Mouse (Mus musculus): ENCODE data around the gene Xntrpc. TPM values are rescaled to one million over a fixed set of nuclear protein-coding genes. Genes with fewer than 3 reads are reported as not detected.
"Not testable (repeated sequence)": the region's sequence is repeated elsewhere in the genome, so short reads cannot be mapped to it uniquely, and the experiment has no call there.

Xntrpc gene
- 1 to 10 TPM; 1.7 to 2.2 TPM for total RNA-seq (2021)

DNA sequence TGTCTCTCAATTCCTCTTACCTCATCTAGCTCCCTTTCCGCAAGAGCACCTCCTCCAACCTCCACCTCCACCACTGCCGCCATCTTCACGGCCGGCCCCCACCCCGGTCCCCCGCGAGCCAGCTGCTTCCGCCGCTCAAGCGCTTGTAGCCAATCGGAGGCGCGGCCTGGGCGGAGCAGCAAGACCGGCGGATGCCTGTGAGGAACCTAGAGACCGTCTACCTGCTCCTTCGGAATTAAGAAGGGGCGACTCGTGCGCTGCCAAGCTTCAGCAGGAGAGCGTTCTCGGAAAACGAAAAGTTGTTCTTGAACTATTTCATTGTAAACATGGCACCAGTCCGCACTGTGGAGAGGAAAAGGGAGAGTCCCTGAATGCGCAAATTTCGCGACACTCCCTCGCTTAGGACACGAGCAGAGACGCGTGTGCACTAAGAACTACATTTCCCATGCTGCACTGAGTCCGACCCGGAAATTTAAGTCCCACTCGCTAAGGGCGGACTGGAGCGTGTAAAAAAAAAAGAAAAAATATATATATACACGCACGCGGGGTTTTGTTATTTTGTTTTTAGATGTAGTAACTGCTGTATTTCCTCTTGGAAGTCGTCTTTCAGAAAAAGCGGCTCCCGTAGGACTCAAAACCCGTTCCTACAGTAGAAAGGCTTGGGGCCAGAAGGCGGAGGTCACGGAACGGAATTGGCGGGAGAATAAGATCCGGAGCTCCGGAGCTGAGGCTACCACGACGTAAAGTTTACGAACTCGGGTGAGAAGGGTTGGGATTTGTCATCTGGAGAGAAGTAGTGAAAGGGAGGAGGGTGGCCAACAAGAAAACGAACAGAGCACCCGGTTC, at the start of gene Xntrpc, which contains the start of the genes Rnf121 and Xndc1:
Gene Xntrpc, plus strand, starts transcription at position 668 of the 846 bp plus-strand sequence.
Gene Rnf121, minus strand, starts transcription at position 424 of the 846 bp plus-strand sequence.
Gene Xndc1, plus strand, starts transcription at position 466 of the 846 bp plus-strand sequence.
- intact Hi-C loops (cut with DNase I): no loop called here
- peak; percentile 93 for DNase-seq

DNA sequence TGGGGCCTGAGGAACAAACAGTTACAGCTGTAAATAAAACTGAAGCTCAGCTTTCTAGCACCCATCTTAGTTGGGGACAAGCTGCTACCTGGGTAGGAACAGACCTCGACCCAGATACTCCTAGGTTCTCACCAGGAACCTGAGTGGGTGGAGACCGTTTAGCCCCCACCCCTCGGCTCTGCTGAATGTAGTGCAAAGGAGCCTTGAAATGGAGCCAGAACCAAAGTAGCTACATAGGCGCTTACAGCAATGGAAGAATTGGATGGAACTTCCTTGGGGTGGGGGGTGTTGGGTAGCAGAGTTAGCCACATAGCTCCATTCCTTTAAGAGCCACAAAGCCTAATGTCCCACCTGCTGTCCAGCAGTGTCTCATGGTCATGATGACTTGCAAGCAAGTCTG, 48.6 kb upstream of the Xntrpc start:
- intact Hi-C loops (cut with DNase I): no loop called here
- no peak for DNase-seq

DNA sequence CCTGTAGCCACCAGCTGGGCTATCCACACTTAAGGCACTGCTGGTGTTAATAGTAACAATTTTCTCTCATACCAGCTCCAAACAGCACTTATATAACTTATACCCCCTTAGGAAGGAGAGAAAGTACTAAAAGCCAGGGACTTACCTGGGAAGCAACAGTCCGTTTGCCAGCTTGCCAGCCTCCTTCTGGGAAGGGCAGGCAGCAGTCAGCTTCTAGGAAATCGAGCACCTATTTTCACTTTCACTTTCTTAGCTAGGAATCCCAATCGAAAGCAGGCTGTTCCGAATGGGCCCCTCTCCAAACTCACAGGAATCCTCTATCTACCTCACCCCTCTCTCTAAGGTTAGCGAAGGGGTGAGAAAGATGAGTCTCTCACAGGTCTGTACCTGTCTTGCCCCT, 48.1 kb upstream of the Xntrpc start:
- DNase-seq: no peak
- intact Hi-C loops (cut with DNase I): no loop called here

GRCm38 (mm10) chr7:102018034-102018433, 47.5 kb upstream of the Xntrpc start:
- no peak for DNase-seq
- intact Hi-C loops (cut with DNase I): no loop called here

DNA sequence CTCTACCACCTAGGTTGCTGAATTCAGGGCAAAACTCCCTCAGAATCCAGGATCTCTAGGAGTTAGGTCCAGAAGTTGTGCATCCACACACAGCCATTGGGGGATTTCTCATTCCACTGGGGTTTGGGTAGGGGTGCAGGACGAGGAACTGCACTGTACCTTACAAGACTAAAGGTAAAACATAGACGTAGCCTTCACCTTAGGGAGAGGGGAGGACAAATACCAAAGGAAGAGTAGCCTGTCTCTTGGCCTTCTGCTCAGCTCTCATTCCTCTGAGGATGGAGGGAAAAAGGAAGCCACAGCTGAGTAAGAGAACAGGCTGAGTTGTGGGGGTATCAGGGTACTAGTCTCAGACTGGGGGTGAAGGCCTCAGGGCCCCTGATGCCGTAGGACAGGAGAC, 46.9 kb upstream of the Xntrpc start, which contains the start of gene Il18bp:
Gene Il18bp, minus strand, starts transcription at position 101 of the 400 bp plus-strand sequence.
- intact Hi-C loops (cut with DNase I): no loop called here
- no peak for DNase-seq

DNA sequence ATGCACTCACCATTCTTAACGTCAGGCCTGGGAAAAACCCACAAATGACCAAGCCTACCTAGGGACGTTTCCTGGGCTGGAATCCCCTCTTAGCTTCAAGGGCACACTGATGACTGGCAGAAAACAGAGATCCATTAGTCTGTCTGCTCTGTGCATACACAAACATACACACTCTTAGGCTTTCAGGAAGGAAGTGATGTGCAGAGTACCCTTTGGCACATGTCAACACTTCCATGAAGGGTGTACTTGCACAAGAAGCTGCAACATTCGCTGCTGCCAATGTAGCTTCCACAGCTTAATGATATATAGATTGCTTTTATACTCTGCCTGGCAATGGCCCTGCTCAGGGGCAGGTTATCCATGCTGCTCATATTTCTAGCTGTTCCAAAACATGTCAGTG, 46.2 kb upstream of the Xntrpc start:
- intact Hi-C loops (cut with DNase I): no loop called here
- DNase-seq: no peak

GRCm38 (mm10) chr7:102020934-102021333, 44.6 kb upstream of the Xntrpc start:
- DNase-seq; intact Hi-C loops (cut with DNase I): not testable (repeated sequence)

DNA sequence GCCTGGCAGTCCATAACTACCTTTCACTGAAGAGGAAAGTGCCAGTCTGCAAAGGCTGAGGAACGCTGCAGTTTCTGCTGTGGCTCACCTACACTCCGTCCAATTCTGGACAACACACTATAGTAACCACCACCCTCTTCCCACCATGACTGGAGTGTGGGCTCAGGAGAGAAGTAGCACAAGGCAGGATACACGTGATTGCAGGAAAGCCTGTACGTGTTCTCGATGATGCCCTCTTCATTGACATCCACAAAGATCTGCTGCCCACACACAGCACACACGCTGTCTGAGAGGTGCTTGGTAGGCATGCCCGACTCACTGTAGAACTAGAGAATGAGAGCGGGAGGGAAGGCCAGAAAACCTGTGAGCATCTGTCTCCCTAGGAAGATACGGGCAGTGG, 41.7 kb upstream of the Xntrpc start:
- intact Hi-C loops (cut with DNase I): no loop called here
- DNase-seq: no peak

DNA sequence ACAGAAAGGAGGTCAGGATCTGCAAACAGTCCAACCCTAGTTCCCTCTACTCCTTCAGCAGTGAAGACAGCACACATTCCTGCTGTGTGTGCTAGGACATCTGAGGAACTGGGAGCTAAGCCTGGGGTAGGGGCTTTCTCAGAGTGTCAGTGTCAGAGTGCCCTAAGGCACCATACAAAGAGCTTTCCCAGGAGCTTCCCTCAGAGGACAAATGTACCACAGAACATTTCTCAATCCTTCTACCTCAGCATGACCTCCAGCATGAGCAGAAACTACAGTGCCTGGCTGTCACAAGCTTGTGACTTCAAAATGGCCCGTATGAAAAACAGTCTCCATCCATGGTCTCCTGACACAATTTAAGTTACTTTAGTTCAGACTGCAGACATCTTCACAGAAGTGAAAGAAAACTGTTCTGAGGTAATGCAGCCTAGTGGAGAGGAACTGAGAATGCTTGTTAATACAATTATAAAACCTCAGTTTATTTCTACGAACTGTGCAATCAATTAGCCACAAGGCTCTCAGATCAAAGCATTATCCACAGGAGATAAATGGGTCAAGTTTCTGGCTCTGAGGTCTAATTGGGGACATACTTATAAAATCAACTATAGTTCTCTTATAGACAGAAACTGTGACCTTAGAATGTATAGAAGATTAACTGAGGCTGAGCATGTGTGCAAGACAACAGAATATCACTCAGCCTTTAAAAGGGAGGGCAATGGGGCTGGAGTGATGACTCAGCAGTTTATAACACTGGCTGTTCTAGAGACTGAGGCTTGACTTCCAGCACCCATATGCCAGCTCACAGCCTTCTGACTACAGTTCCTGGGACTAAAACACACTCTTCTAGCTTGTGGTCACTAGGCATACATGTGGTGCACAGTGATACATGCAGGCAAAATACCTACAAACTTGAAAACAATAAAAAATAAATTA, 40.1 kb upstream of the Xntrpc start:
- no peak for DNase-seq
- intact Hi-C loops (cut with DNase I): no loop called here

DNA sequence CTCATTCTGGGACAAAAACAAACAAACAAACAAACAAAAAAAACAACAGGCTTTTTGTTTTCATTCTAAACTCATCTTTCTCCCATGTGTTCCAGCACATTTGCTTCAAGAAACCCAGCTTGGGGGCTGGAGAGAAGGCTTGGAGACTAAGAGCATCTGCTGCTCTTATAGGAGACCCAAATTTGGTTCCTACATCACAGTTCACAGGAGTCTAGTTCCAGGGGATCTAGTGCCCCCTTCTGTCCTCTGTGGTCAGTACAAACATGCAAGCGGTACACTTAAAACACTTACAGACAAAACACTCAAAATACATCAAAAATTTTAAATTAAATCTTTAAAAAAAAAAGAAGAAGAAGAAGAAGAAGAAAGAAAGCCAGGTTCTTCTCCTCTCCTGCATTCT, 30.6 kb upstream of the Xntrpc start:
- intact Hi-C loops (cut with DNase I): no loop called here
- DNase-seq: no peak

DNA sequence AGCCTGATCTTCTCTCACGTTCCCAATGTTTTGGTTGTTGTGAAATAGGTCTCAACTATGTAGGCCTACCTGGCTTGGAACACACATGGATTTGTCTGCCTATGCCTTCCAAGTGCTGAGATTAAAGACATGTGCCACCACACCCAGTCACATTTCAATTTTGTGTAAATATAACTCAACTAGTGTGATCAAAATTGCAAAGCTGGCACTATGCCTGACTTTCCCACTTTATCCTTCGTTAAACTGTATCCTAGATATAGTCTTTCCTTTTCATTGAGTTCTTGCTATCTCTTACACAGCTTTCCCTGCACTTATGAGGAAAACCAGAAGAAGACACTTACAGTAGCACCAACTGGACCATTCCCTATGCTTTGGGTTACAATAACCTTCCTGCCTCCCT, 30.0 kb upstream of the Xntrpc start:
- intact Hi-C loops (cut with DNase I): no loop called here
- no peak for DNase-seq

DNA sequence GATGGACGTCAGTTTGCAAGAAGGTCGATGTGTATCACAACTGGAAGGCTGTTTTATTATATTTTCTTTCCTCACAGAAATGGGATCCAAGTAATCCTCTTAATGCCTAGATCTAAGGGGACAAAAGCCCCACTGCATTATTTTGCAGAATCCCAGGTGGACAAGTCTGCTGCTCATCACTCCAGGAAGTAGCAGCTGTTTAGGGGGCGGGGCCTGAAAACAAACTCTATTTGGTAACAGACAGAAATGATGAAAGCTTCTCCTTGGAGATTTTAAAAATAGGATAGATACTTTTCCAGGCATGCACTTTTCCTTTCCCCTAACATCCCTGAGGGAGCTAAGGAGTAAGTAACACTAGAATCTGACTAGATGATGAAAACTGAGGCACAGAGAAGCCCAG, 28.2 kb upstream of the Xntrpc start:
- no peak for DNase-seq
- intact Hi-C loops (cut with DNase I): no loop called here

DNA sequence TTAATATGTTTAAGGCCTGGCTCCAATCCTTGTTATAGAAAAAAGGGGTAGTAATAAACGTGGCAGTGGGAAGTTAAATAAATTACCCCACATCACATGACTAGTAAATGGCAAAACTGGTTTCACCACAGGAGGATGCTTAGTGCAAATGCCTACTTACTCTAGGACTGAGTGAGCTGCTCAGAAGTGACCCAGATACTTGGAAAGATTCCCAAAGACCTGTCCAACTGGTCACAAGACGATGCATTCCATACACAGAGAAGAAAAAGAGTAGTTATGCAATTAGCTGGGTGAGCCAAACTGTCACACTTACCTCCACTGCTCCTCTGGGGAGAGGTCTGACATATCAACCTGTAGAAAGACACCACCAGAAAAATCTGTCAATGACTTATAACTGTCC, 23.2 kb upstream of the Xntrpc start:
- DNase-seq: no peak
- intact Hi-C loops (cut with DNase I): no loop called here

DNA sequence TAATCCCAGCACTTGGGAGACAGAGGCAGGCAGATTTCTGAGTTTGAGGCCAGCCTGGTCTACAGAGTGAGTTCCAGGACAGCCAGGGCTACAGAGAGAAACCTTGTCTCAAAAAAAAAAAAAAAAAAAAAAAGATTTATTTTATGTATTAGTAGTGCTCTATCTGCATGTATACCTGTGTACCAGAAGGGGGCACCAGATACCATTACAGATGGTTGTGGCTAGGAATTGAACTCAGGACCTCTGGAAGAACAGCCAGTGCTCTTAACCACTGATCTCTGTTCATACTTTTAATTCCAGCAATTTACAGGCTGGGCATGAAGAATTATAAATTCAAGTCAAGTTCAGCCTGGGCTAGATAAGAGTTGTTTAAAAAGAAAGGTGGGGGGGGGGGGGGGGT, 17.0 kb upstream of the Xntrpc start:
- intact Hi-C loops (cut with DNase I); DNase-seq: not testable (repeated sequence)

DNA sequence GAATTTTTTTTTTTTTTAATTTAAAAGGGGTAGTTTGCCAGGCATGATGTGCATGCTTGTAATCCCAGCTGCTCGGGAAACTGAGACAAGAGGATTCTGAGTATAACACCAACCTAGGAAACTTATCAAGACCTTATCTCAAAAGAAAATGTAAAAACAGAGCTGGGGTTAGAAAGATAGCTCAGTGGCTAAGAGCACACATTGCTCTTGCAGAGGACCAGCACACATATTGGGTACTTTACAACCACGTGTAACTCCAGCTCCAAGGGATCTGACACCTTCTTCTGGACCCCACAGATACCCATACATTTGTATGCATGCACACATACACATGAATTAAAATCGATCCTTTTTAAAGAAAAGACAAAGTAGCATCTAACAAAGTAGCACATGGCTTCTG, 4.2 kb upstream of the Xntrpc start:
- DNase-seq: no peak
- intact Hi-C loops (cut with DNase I): no loop called here

DNA sequence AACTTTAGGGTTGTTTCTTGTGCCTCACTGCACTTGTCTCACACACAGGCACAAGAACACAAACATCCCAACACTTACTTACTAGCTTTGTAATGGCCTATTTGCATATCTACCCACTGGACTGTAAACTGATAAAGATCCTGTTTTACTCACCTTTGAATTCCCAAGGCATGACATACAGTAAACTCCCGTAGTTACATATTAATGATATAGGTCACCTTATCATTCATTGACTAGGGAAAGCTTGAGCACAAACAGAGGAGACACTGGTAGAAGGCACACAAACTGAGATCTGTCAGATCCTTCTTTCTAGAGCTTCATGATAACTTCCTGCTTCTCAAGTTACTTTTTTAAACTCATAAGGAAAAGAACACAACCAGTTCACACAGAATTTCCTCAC, 3.3 kb upstream of the Xntrpc start:
- no peak for DNase-seq
- intact Hi-C loops (cut with DNase I): no loop called here

- DNase-seq: no peak
- intact Hi-C loops (cut with DNase I): no loop called here
Measured at GRCm38 (mm10) chr7:102063891-102064290, 1.6 kb upstream of the Xntrpc start.

DNA sequence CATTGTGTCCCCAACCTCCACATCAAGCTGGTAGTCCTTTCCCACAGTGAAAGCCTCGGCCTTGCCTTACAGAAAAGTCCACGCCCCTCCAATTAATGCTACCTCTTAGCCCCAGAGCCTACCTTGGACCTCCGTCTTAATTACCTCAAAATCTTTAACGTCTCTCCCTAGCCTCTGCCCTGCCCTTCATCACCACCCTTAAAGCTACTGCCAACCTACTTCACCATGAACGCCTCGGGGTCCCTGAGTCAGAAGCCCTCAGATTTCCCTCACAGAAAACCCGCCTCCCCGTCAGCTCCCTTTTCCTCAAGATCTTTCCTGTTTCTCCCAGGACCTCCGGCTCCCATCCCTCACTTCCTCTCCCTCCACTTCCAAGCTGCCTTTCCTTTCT, 863 bp upstream of the Xntrpc start:
- intact Hi-C loops (cut with DNase I): no loop called here
- DNase-seq: peak; percentile 14

- DNase-seq: no peak
Measured at GRCm38 (mm10) chr7:102066363-102066762, 850 bp downstream of the Xntrpc start.

GRCm38 (mm10) chr7:102076714-102077296, 11.3 kb downstream of the Xntrpc start:
- no peak for DNase-seq
- intact Hi-C loops (cut with DNase I): loop anchor here (10.0 kb wide), 2 partner anchors 162 to 422 kb away; no protein-coding TSS in a partner anchor

More at GRCm38 (mm10) chr7:102066363-102066762, 850 bp downstream of the Xntrpc start:
- intact Hi-C loops (cut with DNase I): no loop called here

GRCm38 (mm10) chr7:102078517-102078916, 13.0 kb downstream of the Xntrpc start:
- no peak for DNase-seq
- intact Hi-C loops (cut with DNase I): loop anchor here (10.0 kb wide), 2 partner anchors 164 to 424 kb away; no protein-coding TSS in a partner anchor
